Mouse (Mus musculus): ENCODE results near the gene Fam76a. TPM values are rescaled to one million over a fixed set of nuclear protein-coding genes. Genes with fewer than 3 reads are reported as not detected.
A peak's percentile ranks its signal among the peaks of the same experiment; 100 is the strongest.

The Fam76a gene
- total RNA-seq (2017) = 25.2 and 33.5 TPM in 2 replicates

GRCm38 (mm10) chr4:132922558-132923008, at the start of gene Fam76a:
Gene Fam76a, minus strand, starts transcription at chr4:132922558.
- ATAC-seq (replicated peaks; ENCODE audit: low read depth, poor library complexity, severe bottlenecking) = peak; percentile 98

GRCm38 (mm10) chr4:132972101-132972500, 49.7 kb upstream of the Fam76a start:
- no peak for ATAC-seq (replicated peaks; ENCODE audit: low read depth, poor library complexity, severe bottlenecking)

DNA sequence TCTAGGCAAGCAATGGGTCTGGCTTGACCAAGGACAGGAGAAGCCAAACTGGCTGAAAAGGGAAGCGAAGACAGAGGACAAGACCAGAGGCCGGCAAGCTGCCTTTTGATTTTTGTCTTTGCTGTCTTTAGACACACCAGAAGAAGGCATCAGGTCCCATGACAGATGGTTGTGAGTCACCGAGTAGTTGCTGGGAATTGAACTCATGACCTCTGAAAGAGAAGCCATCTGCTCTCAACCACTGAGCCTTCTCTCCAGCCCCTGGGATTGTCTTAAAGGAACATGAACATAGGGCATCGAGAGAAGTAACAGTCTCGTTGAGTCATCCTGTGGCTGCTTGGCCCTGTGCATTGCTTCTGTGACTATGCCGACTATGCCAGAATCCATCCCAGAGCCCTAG, 49.2 kb upstream of the Fam76a start:
- no peak for ATAC-seq (replicated peaks; ENCODE audit: low read depth, poor library complexity, severe bottlenecking)

DNA sequence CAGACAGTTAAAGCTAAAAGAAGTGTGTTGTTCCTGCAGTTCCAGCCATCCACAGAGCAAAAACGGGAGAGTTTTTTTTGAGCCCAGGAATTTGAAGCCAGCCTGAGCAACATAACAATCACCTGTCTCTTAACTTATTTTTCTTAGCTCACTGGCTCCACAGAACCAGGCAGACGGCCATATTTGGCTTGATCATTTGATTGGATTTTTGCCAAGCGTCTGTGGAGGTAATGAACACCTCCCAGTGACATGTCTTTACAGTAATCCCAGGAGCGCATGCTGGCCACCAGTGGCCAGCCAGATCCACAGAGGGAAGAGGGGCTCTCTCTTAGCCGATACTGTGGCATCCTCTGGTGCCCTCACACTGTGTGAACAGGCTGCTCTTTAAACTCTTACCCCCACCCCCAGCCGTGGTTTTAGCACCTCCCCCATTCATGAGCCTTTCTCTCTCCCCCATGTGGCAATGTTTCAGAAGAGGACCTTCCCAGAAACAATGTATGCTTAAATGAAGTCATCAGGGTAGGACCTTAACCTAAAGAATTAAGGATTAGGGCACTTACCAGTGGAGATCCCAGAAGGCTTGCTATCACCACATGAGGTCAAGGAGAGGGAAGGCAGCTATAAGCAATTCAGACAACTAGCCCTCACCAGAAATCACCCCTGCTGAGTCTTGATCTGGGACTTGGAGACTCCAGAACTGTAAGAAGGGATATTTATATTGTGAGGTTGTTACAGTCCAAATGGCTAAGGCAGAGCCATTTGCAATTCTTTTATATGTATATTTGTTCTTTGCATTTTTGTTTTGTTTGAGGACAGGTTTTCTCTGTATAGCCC, 46.0 kb upstream of the Fam76a start:
- no peak for ATAC-seq (replicated peaks; ENCODE audit: low read depth, poor library complexity, severe bottlenecking)

DNA sequence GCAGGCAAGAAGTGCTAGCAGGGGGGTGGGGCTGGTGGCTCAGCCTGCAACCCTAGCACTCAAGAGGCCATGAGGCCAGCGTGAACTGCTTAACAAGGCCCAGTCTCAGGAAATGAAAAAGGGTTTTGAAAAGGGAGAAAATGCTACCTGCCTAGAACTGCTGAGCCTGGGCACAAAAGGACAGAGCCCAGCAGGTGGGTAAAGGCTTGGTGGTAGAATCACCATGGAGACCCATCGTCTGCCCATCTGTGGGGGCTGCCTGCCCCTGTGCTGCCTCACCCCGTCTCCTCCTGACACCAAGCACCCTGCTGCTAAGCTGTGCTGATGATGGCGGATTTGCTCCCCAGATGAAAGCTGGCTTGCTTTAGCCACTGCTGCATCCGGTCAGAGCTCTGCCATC, 42.1 kb upstream of the Fam76a start:
- no peak for ATAC-seq (replicated peaks; ENCODE audit: low read depth, poor library complexity, severe bottlenecking)

DNA sequence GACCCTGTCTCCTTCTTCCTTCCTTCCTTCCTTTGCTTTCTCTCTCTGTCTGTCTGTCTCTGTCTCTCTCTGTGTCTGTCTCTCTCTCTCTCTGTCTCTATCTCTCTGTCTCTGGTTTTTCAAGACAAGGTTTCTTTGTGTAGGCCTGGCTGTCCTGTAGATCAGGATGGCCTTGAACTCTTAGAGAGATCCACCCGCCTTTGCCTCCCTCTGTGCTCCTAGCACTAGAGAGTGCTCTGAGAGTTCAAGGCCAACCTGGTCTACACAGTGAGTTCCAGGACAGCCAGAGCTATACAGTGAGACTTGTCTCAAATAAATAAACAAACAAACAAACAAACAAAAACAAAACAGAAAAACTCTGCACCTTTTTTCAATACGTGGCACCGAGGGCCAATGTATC, 41.7 kb upstream of the Fam76a start:
- ATAC-seq (replicated peaks; ENCODE audit: low read depth, poor library complexity, severe bottlenecking) = no peak

GRCm38 (mm10) chr4:132963436-132963835, 41.1 kb upstream of the Fam76a start:
- ATAC-seq (replicated peaks; ENCODE audit: low read depth, poor library complexity, severe bottlenecking) = no peak

DNA sequence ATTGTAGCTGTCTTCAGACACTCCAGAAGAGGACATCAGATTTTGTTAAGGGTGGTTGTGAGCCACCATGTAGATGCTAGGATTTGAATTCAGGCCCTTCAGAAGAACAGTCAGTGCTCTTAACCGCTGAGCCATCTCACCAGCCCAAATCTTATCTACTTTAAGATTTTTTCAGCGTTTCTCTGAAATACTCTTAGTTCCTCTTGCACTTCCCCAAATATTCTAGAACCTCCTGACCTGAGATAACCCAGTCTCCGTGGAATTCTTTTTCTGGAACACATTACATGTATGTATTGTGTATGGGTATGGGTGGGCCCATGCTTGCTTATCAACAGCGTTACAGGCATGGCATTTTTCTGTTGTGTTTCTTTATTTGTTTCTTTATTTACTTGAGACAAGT, 40.3 kb upstream of the Fam76a start:
- no peak for ATAC-seq (replicated peaks; ENCODE audit: low read depth, poor library complexity, severe bottlenecking)

DNA sequence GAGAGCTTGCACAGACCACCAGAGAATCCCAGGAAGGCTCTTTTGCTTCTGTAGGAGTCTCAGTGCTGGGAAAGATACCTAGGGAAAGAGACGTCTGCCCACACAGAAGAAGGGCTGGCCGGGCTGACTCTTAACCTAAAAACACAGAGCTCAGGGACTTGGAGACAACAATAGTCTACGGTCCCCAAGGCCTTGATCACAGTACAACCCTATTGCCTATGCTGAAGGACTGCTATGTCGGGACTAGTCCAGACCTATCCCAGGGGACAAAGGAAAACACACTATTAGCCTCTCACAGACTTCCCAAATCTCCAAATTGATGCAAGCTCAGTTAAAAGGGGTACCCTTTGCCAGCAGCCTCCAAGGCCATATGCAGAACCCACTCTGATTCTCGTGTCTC, 39.5 kb upstream of the Fam76a start:
- no peak for ATAC-seq (replicated peaks; ENCODE audit: low read depth, poor library complexity, severe bottlenecking)

DNA sequence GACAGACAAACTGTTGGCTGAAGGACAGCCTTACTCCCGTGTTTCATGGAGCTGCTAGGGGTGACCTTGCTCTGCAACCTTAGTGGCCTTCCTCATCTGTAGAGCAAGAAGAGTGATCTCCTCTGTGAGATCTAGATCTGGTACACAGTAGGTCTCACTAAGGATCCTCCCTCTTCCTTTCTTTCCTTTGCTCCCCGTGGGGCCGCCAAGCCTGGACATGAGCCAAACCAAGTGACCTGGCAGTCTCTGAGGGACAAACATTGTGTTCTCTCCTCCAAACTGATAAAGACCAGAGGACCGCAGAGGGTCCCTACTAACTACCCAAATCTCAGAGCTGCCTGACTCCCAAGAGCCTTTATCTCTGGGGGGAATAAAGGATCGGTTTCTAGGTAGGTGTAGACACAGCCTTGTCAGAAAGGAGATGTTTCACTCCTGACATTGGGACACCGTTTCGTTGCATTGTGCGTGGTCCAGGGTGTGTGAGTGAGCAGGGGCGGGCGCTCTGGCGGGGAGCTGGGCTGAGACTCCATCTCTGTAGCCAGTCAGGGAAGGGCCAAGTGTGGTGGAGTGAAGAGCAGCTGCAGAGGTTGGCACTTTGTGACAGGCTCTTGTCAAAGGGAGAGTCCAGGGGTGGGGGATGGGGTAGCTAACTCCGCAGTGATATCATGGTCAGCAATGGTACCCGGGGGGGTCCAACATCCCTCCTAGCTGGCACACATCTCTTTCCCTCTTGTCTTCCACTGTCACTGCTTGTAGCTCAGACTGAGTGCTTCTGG, 38.7 kb upstream of the Fam76a start:
- peak; percentile 52 for ATAC-seq (replicated peaks; ENCODE audit: low read depth, poor library complexity, severe bottlenecking)

- ATAC-seq (replicated peaks; ENCODE audit: low read depth, poor library complexity, severe bottlenecking) = no peak
Measured at GRCm38 (mm10) chr4:132960313-132960712, 38.0 kb upstream of the Fam76a start.

DNA sequence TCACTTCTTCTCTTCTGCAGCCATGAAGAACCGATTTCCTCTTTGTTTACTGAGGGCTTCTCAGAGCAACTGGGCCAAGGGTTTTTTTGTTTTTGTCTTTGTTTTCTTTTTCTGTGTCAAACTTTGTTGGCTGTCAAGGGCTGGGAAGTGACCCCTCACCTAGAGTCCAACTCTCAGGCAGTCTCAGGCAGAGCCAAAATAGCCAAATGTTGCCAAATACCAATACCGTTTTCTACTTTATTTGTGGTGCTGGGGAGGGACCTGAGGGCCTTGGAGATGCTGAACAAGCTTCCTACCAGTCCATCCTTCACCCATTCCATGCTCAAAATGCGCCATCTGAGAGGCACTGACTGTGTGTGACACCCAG, 37.3 kb upstream of the Fam76a start:
- no peak for ATAC-seq (replicated peaks; ENCODE audit: low read depth, poor library complexity, severe bottlenecking)

- ATAC-seq (replicated peaks; ENCODE audit: low read depth, poor library complexity, severe bottlenecking) = no peak
Measured at GRCm38 (mm10) chr4:132958741-132959678, 36.7 kb upstream of the Fam76a start.

DNA sequence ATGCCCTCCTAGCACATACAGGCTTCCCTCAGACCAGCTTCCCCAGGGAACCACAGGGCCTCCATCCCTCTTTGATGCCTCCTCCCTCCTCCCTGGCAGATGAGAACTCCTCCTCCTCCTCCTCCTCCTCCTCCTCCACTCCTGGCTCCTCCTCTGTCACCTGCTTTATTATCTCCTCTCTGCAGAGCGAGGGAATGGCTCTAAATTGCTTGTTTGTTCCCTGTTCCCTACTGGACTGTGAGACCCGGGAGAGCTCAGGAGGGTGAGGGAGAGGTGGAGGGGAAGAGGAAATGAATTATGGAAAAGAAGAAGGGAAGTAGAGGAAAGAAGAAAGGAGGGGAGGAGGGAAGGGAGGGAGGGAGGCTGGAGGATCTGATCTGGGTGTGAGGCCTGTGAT, 33.0 kb upstream of the Fam76a start:
- no peak for ATAC-seq (replicated peaks; ENCODE audit: low read depth, poor library complexity, severe bottlenecking)

- ATAC-seq (replicated peaks; ENCODE audit: low read depth, poor library complexity, severe bottlenecking) = no peak
Measured at GRCm38 (mm10) chr4:132954530-132955394, 32.4 kb upstream of the Fam76a start.

- peak; percentile 31; the same call in 1 of the 2 replicates for ATAC-seq (replicated peaks; ENCODE audit: low read depth, poor library complexity, severe bottlenecking)
Measured at GRCm38 (mm10) chr4:132950999-132951398, 28.6 kb upstream of the Fam76a start.

DNA sequence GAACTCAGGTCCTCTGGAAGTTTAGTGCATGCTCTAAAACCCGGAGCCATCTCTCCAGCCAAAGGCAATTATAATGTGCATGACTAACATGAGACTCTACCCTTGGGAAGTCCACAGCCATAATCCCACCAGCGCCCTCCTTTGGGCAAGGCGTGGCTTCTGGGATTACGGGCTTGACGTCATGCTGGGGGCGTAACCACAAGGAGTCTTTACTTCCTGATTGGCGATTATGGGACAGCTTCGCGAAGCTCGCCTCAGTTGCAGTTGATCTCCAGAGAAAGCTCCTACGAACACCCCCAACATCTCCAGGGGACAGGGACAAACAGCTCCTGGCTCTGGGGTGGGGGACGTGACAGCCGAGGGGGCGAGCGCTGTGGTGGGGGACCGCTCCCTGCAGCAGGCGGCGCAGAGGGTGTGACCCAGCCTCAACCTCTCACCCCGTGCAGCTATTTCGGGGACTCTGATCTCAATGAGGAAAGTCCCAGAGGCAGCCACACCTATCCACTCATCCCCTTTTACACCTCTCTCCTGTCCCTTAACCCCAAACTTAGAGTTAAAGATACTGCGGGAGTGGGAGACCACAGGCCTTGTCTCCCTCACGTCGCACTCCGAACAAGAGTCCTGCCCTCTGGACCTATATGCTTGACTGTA, 27.6 kb upstream of the Fam76a start:
- ATAC-seq (replicated peaks; ENCODE audit: low read depth, poor library complexity, severe bottlenecking) = no peak

DNA sequence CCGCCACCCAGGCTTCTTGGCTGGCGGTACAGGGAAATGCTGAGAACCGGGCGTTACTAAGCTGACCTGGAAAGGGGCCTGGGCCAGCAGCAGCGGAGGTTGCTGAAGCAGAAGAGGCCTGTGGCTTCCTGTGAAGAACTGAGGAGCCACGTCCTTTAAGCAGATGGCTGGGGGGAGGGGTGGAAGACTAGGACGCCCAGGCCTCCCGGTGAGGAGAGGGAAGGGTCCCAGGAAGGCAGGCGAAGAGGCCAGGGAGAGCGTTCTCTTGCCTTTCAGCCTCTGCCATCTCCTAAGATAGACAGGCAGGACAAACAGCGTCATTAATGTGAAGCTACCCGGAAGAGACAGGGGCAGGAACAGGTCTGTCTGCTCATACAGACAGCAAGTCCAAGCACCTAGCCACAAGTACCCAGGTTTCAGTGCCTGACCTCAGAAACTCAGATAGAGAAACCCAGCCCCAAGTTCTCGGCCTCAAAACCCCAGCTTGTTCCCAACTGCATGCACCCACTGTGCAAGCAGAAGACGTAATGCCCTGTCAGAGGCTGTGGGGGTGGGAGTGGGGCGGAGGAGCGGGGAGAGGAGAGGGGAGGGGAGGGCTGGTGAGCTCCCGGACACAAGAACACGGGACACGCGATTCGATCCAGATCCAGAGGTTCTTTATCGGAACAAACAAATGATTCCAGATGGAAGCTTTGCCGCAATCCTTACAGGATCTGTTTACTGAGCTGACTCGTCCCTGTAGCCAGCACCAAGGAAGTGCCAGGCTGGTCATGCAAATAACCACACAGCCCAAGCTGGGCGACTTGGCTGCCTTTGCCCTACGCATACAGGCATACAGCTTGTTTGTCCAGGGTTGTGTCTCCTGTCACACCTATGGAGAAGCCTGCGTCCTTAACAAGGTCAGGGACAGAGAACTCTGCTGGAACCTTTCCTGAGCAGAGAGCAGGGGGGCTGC, 24.0 kb upstream of the Fam76a start:
- ATAC-seq (replicated peaks; ENCODE audit: low read depth, poor library complexity, severe bottlenecking) = peak; percentile 64

Data from common myeloid progenitor, adult 5-6 weeks (primary cell).